Mouse (Mus musculus) ES-Bruce4 (cell line): ENCODE results near the gene Nin. TPM values are rescaled to one million over a fixed set of nuclear protein-coding genes. Genes with fewer than 3 reads are reported as not detected.

Experiments used
- H3K27ac ChIP-seq: 2 replicates; pipeline ENCODE4 v1.5.1; 2012; ENCODE audit warnings: low read length, inconsistent platforms; ENCODE audit not compliant: insufficient read depth
- H3K27me3 ChIP-seq: 2 replicates; pipeline ENCODE4 v1.6.1; 2012; ENCODE audit warnings: mild to moderate bottlenecking, low read length, inconsistent platforms; ENCODE audit not compliant: control insufficient read depth, poor library complexity, insufficient read depth, severe bottlenecking
- H3K36me3 ChIP-seq: 2 replicates; pipeline ENCODE4 v1.6.1; 2012; ENCODE audit warnings: inconsistent platforms, mild to moderate bottlenecking, low read length, moderate library complexity; ENCODE audit not compliant: control insufficient read depth, poor library complexity, insufficient read depth, severe bottlenecking
- H3K4me1 ChIP-seq: one replicate; pipeline ENCODE4 v1.8.1; 2011; ENCODE audit warnings: low read length; ENCODE audit not compliant: control insufficient read depth, insufficient read depth
- H3K4me3 ChIP-seq: 2 replicates; pipeline ENCODE4 v1.5.1; 2011; ENCODE audit warnings: low read depth, mild to moderate bottlenecking, low read length
- H3K9ac ChIP-seq: 2 replicates; pipeline ENCODE4 v1.6.1; 2012; ENCODE audit warnings: low read depth, mild to moderate bottlenecking, inconsistent platforms; ENCODE audit not compliant: poor library complexity, severe bottlenecking
- H3K9me3 ChIP-seq: replicated peaks from 2 replicates; pipeline ENCODE4 v1.6.1; 2012; ENCODE audit warnings: mild to moderate bottlenecking, low read length, inconsistent platforms; ENCODE audit not compliant: control insufficient read depth, poor library complexity, insufficient read depth, severe bottlenecking
- CTCF ChIP-seq: IDR thresholded peaks from one replicate; pipeline ENCODE4 v1.8.1; 2011; ENCODE audit warnings: low read depth, low read length
- EP300 ChIP-seq: IDR thresholded peaks from 2 replicates; pipeline ENCODE4 v1.6.1; 2011; ENCODE audit warnings: low read depth, low read length; ENCODE audit not compliant: insufficient read depth
- POLR2A ChIP-seq: IDR thresholded peaks from one replicate; pipeline ENCODE4 v1.8.1; 2011; ENCODE audit warnings: low read length; ENCODE audit not compliant: insufficient read depth
- polyA plus RNA-seq: library from polyadenylated mRNA; stranded (reverse); fragments of >200 nt; gene quantifications from 2 replicates; pipeline ENCODE4 v1.2.4, GENCODE M21; 2011; ENCODE audit warnings: low read depth; ENCODE audit not compliant: missing spikeins, insufficient read depth, insufficient read length

The Nin gene
- polyA plus RNA-seq, 1 experiment: 7.3 TPM

DNA sequence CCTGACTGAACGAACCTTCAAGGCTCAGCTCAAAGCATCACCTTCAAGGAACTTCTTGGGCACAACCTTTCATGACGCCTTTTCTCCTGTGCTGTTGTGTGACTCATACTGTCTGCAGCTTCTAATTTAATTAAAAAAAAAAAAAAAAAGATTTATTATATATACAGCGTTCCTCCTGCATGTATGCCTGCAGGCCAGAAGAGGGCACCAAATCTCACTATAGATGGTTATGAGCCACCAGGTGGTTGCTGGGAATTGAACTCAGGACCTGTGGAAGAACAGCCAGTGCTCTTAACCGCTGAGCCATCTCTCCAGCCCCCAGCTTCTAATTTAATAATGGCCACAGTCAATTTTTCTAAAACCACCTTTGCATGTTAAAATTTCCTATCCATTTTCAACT is 29.8 kb downstream of the Nin start:
- Histone ChIP-seq H3K36me3 (no peaks in the 10 kb centered on the region), H3K9me3 (no peaks in the 10 kb centered on the region; the same call in 1 of the 2 replicates), H3K9ac (no peak overlapping the region), H3K27ac (no peak overlapping the region), H3K27me3 (no peaks in the 10 kb centered on the region), H3K4me1 (no peaks in the 10 kb centered on the region), H3K4me3 (no peak overlapping the region)
- no peak for TF ChIP-seq POLR2A
- TF ChIP-seq EP300: no peak
- TF ChIP-seq CTCF: no peak

DNA sequence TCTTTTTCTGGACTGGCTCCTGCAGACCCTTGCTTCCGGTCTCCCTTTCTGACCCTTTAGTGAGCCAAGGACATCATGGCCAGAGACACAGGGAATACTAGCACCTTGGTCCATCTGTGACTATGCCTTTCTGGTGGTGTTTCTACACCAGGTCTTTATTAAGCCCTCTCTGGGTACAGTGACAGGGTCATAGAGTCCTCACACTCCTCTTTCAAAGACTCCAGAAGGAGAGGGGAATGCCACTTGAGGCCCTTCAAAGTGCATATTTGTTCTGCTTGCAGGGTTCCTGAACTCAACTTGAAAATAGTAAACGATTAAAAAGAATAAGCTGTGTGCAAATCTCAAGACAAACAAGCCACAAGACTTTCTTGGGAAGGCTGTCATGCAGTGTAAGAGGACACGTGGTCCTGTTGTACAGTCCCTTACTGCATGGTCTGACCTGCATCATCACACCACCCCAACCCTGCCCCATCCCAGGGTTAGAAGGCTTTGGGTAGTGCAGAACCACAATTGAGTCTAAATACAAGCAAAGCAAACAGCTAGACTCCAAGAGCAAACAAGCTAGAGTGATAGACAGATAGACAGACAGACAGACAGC is 30.5 kb downstream of the Nin start:
- Histone ChIP-seq H3K27me3 (no peaks in the 10 kb centered on the region), H3K4me1 (no peaks in the 10 kb centered on the region), H3K9ac (no peak overlapping the region), H3K4me3 (no peak overlapping the region), H3K36me3 (no peaks in the 10 kb centered on the region), H3K27ac (no peak overlapping the region), H3K9me3 (no peaks in the 10 kb centered on the region; the same call in 1 of the 2 replicates)
- TF ChIP-seq CTCF: no peak
- TF ChIP-seq EP300: no peak
- TF ChIP-seq POLR2A: no peak

DNA sequence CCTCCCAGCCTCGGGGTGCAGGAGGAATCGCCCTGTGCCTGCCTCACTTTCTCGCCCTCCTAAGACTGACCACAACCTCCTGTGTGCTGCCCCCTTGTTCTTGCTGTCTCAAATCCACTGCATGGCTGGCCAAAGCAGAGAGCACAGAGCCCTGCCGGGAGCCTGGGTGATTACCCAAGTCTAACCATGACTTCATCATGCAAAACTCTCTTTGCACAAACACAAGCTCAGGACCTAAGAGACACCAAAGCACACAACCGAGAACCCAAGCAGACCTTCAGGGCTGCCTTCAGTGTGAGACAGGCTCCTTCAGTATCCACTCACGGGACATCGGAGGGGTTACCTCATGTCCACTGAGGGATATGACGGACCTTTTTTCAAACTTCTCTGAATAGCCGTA is 31.0 kb downstream of the Nin start:
- Histone ChIP-seq H3K36me3 (no peaks in the 10 kb centered on the region), H3K4me3 (no peak overlapping the region), H3K4me1 (no peaks in the 10 kb centered on the region), H3K27ac (no peak overlapping the region), H3K9ac (no peak overlapping the region), H3K27me3 (no peaks in the 10 kb centered on the region), H3K9me3 (no peaks in the 10 kb centered on the region; the same call in 1 of the 2 replicates)
- TF ChIP-seq POLR2A (no peak), EP300 (no peak), CTCF (no peak)

DNA sequence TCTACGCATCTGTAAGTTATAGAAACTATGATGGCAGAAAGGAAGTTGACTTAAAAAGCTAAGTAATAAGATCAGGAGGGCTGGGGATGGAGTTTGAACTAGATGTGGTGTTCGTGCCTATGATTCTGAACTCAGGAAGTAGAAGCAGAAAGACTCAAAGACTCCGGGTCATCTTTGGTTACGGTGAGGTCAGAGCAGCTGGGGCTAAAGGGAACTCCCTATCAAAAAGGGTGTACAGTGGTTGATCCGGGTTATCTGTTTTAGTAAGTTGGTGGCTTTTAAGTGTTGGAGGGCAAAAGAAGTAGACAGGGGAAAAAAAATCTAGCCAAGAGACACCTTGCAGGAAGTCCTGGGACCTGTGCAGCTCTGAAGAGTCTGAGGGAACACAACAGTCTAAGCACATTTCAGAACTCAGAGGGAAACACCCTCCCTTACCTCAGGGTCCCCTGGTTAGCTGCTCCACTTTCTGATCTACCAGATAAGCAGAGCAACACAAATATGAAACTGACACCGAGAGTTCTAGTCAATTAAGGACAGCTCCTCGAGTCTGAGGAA is 35.0 kb downstream of the Nin start:
- H3K27ac ChIP-seq: no peak overlapping the region
- H3K4me1 ChIP-seq: no peaks in the 10 kb centered on the region
- H3K36me3 ChIP-seq: no peaks in the 10 kb centered on the region
- TF ChIP-seq POLR2A (no peak), CTCF (no peak), EP300 (no peak)
- H3K9ac ChIP-seq: no peak overlapping the region
- H3K9me3 ChIP-seq: no peaks in the 10 kb centered on the region; the same call in 1 of the 2 replicates
- no peak overlapping the region for H3K4me3 ChIP-seq
- no peaks in the 10 kb centered on the region for H3K27me3 ChIP-seq

DNA sequence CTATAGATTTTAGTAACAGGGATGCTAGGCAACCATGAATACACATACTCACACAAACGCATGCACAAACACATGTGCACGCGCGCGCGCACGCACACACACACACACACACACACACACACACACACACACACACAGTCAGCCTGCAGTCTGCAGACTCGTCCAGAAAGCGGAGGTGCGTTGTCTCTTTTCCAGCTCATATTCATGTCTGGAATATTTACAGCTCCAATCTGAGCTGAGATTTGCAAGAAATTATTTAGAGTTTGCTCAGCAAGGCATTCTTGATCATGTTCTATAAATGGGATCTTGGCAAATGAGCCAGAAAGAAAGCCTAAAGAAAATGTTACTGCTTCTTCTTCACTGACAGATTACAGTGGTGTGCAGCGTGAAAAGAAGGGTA is 37.0 kb downstream of the Nin start:
- TF ChIP-seq CTCF (no peak), EP300 (no peak), POLR2A (no peak)
- H3K36me3 ChIP-seq: no peaks in the 10 kb centered on the region
- no peaks in the 10 kb centered on the region; the same call in 1 of the 2 replicates for H3K9me3 ChIP-seq
- no peak overlapping the region for H3K4me3 ChIP-seq
- H3K27me3 ChIP-seq: no peaks in the 10 kb centered on the region
- no peak overlapping the region for H3K9ac ChIP-seq
- H3K4me1 ChIP-seq: no peaks in the 10 kb centered on the region
- H3K27ac ChIP-seq: no peak overlapping the region

DNA sequence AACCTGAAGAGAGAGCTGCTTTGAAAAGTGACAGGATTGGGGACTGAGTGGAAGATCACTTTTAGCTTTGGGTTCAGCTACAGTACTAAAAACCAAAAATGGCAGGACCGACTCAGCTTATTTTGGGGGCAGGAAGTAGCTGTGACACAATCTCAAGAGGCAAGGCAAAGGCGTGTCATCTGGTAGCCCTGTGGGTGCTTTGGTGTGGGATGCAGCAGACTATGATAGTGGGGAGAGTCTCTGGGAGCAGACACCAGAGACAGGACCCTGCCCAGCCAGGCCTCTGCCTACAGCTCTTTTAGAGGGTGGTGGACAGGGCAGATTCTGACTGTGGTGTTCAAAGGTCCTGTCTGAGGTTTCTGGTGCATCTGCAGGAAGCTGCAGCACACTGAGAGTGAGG is 38.5 kb downstream of the Nin start:
- Histone ChIP-seq H3K36me3 (no peaks in the 10 kb centered on the region), H3K9me3 (no peaks in the 10 kb centered on the region), H3K4me3 (no peak overlapping the region), H3K4me1 (no peaks in the 10 kb centered on the region), H3K27me3 (no peaks in the 10 kb centered on the region), H3K9ac (no peak overlapping the region), H3K27ac (no peak overlapping the region)
- no peak for TF ChIP-seq EP300
- TF ChIP-seq POLR2A: no peak
- TF ChIP-seq CTCF: no peak
